Mouse (Mus musculus): ENCODE data around the gene Sestd1.

DNA sequence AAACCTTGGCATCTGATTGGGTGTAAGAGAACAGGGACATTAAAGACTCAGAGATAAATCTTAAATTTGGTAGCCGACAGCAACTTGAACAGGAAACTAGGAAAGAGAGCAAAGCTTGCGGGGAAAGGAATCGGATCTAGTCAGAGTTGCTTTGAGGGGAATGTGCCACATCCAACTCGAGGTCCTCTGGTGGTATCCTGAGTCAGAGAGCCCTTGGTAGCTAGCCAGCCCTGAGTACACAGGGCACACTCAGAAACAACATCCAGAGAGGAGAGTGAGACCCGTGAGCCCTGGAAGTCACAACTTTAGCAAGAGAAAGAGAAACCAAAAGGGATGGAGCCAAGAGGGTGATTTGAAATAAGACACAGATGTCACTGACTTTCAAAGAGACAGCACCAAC lies 85.3 kb downstream of the Sestd1 start:
- TF ChIP-seq GATA1 (IDR thresholded peaks at IDR 0.05; ENCODE audit: low read length) (no peak), TAL1 (IDR thresholded peaks at IDR 0.05; ENCODE audit: low read length) (no peak)
